ENCODE assay signal across 13 mouse cellular contexts in genomic region chr7:108346879-108347278, GRCm38 (mm10). TPM values are rescaled to one million over a fixed set of nuclear protein-coding genes. Genes with fewer than 3 reads are reported as not detected.
"Had no signal": no experiment of that assay in that cellular context is flagged by ENCODE, and none has a peak within 500 bp of the region (broad histone marks: within the 10 kb centered on the region; RNA-seq: fewer than 3 reads in every experiment).

Gene Olfr493 (minus strand): TSS chr7:108346979.

- DNase-seq: retina, postnatal 1 day; right cerebral cortex, adult 18-20 months; right cerebral cortex, postnatal 14 days; right cerebral cortex, postnatal 25 days; right cerebral cortex, postnatal 4 days; spleen, adult 18-20 months; thymus, adult 18-20 months; thymus, adult 2 months; thymus, postnatal 14 days; thymus, postnatal 25 days; thymus, postnatal 36 days; thymus, postnatal 4 days had no signal

RNA-seq across cellular contexts. Expression of gene Olfr493, which starts in this region (rescaled TPM):
- total RNA-seq: neutrophil, adult 5-6 weeks had no signal
